Mouse (Mus musculus) testis, postnatal 10 days (tissue): Measurements from ENCODE around the gene Mthfsd.

Experiments
- DNase-seq: peaks from one replicate; pipeline ENCODE4 v3.0.0; 2021; ENCODE audit warnings: low spot score

Gene Mthfsd

DNA sequence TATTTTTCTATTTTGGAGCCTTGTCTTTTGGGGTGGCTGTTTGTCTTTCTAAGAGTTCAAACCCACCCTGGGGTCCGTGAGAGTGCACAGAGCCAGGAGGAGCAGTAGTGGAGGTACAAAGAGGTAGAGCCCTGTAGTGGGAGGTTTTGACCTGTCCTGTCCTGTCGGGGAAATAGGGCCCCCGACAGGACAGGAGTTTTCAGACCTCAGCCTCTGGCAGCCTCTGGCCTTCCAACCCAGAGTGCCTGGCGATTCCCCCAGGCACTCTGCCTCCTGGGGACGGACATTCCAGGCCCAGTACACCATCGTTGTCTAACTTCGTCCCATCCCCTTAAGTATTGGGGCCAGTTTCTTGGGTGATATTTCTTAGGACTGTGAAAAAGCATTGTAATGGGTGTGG lies 14.2 kb upstream of the Mthfsd start:
- DNase-seq: no peak

DNA sequence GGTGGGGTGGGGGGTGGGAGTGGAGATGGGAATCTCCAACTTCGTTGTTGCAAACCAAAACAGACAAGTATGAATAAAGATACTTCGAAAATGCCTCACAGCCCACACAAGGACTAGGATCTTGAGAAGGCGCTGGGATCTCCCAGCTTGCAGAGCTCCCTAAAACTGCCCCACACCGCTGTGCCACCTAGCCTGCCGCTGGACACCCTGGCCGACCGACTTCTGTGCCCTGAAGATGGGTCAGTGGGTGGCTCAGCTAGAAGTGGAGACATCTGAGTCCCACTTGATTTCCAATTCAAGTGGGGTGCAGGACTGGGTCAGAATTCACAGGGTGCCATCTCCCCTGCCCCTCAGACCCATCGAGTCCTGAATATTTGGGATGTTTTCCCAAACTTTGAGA lies 13.5 kb upstream of the Mthfsd start:
- DNase-seq: no peak

DNA sequence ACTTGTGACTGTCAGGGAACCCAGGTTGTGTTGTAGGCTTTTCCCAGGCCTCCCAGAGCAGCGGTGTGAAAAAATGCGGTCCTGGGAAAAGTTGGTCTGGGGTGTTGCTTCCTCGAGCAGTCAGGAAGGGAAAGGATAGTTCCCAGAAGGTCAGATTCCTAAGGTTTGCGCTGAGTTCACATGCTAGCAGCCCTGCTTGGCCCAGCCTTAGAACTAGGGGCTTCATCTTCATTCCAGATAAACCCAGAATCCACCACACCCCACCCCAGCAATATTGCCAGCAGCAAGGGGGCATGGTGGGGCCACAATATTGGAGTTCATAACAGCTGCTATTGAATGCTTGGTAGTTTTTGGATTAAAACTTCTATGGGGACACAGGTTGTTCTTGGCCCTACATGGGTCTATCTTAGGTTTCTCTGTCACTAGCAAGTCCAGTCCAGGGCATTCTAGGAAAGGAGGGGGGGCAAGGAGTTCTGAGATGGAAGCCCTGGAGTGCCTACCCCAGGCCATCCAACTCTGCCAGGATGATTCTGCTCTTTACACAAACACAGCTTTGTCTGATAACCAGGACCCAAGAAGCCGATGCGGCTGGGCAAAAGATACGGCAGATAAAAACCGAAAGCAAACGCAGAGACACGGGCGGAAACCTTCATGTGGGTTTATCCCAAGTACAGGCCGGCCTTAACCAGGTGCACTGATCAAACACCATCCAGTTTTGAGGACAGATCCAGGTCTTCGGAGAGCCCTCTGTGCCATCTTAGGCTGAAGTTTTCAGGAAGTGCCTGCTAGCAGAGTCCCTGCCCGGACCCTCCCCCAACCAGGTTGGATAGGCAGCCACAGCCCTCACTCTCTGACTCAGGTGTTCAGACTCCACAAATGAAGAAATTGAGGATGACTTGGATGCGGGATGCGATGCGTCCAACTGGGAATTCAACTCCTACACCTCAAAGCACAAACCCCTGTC lies 12.5 kb upstream of the Mthfsd start:
- no peak for DNase-seq

DNA sequence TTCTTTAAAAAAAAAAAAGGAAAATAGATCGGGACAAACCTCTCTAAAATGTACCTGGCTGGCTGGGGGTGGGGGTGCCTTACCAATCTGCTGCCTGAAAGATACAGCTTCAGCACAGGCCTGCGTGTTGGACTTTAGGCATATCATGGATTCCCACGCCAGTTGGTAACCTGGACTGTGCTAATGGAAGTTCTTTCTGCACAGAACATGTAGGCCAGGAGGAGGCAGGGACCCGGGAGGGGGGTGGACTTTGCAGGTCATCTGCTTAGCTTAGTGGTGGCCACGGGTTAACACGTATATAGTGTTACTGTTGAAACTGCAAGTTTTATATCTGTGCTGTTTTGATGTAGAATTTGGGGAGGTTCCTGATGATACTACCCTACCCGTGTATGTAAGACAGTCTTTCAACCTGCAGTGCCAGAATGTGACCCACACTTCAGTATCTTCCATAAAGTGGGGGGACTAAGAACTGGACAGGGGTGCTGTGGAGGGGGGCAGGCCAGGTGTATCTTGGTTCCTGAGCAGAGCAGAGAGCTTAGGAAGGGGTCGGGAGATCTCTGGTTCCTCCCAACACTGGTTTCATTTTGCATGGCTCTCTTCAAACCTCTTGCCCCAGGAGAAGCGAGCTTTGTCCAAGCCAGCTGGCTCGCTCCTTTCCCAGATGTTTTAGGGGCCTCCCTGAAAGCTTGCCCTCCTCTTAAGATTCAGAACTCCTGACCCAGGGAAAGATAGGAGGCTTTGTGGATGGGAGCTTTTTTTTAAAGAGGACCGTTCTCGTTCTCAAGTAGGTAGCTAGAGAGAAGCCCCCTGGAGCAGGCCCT lies 11.7 kb upstream of the Mthfsd start:
- DNase-seq: no peak

DNA sequence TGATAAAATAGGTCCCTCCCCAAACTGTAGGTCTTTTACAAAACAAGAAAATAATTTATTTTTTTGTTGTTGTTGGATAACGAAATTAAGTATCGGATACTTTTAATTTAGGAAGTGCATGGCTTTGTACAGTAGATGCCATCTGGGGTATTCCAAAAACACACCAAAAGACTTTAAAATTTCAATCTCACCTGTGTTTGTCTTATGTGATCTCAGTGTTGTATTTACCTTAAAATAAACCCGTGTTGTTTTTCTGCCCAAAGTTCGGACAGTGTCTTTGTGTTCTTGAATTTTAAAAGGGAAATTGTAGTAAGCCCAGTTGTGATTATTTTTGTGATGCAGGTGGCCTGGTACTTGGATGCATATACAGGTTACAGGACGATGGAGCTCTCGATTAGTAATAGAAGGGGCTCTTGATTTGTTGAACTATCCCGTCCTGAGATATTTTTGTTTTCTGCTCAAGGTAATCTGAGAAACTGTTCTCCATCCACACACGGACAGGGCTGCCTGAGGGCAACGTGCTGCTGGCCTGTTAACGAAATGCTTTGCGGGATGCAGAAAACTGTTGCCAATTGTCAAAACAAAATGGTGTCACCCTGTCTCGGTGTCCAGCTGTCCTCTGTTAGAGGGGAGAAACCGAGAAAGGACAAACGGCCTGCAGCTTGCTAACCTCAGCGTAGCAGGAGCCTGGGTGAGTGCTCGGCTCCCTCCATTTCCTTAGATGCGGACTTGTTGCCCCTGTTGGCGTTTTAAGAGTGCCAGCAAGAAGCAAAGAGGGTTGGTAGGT lies 10.6 kb upstream of the Mthfsd start:
- no peak for DNase-seq

DNA sequence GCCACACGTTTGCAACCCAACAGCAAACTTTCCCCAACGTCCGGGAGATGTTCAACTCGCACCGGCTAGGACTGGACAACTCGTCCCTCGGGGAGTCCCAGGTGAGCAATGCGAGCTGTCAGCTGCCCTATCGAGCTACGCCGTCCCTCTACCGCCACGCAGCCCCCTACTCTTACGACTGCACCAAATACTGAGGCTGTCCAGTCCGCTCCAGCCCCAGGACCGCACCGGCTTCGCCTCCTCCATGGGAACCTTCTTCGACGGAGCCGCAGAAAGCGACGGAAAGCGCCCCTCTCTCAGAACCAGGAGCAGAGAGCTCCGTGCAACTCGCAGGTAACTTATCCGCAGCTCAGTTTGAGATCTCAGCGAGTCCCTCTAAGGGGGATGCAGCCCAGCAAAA lies 9.7 kb upstream of the Mthfsd start:
- no peak for DNase-seq

DNA sequence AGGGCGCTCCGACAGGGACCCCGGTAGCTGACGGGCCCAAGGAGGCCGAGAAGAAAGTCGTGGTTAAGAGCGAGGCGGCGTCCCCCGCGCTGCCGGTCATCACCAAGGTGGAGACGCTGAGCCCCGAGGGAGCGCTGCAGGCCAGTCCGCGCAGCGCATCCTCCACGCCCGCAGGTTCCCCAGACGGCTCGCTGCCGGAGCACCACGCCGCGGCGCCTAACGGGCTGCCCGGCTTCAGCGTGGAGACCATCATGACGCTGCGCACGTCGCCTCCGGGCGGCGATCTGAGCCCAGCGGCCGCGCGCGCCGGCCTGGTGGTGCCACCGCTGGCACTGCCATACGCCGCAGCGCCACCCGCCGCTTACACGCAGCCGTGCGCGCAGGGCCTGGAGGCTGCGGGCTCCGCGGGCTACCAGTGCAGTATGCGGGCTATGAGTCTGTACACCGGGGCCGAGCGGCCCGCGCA lies 9.0 kb upstream of the Mthfsd start:
- no peak for DNase-seq

DNA sequence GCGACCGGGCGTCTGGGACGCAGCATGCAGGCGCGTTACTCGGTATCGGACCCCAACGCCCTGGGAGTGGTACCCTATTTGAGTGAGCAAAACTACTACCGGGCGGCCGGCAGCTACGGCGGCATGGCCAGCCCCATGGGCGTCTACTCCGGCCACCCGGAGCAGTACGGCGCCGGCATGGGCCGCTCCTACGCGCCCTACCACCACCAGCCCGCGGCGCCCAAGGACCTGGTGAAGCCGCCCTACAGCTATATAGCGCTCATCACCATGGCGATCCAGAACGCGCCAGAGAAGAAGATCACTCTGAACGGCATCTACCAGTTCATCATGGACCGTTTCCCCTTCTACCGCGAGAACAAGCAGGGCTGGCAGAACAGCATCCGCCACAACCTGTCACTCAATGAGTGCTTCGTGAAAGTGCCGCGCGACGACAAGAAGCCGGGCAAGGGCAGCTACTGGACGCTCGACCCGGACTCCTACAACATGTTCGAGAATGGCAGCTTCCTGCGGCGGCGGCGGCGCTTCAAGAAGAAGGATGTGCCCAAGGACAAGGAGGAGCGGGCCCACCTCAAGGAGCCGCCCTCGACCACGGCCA lies 8.5 kb upstream of the Mthfsd start:
- DNase-seq: no peak

DNA sequence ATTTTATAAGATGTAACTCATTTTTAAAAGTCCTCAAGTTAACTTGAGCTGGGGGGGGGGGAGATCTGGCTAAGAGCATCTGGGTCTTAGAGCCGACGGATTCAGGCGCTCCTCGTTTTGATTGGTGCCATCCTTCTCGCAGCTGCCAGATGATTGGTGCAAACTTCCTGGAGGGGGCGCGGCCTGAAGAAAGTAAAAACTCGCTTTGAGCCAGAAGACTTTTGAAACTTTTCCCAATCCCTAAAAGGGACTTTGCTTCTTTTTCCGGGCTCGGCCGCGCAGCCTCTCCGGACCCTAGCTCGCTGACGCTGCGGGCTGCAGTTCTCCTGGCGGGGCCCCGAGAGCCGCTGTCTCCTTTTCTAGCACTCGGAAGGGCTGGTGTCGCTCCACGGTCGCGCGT lies 7.8 kb upstream of the Mthfsd start, which contains the start of gene Foxc2:
Gene Foxc2, plus strand, starts transcription at position 224 of the 400 bp plus-strand sequence.
- peak; percentile 85 for DNase-seq

DNA sequence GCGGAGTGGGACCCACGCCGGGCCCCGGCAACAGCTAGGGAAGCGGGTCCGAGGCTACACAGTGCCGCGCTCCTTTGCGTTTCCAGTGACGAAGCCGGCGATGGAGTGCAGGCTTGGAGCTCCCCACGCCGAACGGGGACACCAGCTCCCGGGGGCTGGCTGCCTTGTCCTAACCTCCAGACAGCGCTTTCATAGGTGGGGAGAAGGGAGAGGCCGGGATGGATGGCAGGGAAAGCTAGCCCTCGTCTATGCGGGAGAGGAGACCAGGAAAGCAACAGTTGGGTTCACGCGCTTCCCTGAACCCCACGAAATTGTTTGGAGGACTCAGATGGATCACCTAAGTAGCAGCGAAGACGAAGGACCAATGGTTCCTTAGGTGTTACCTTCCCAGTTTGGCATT lies 6.9 kb upstream of the Mthfsd start:
- no peak for DNase-seq

DNA sequence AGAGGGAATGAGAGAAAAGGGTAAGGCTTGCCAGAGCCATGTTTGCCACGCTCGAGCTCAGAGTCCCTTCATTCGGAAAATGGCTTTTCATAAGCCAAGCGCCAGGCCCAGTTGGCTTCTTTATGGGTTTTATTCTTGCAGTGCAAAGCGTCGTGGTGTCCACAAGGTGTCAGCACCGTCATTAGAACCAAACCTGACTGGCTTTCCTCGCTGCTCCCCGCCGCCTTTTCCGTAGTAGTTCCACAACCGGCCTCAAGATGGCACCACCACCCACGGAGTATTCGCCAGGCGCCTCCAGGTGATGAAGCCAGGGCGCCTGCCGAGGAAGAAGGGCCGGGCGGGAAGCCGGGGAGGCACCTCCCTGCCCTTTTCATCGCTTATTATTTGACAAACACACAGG lies 5.1 kb upstream of the Mthfsd start:
- DNase-seq: peak; percentile 97

DNA sequence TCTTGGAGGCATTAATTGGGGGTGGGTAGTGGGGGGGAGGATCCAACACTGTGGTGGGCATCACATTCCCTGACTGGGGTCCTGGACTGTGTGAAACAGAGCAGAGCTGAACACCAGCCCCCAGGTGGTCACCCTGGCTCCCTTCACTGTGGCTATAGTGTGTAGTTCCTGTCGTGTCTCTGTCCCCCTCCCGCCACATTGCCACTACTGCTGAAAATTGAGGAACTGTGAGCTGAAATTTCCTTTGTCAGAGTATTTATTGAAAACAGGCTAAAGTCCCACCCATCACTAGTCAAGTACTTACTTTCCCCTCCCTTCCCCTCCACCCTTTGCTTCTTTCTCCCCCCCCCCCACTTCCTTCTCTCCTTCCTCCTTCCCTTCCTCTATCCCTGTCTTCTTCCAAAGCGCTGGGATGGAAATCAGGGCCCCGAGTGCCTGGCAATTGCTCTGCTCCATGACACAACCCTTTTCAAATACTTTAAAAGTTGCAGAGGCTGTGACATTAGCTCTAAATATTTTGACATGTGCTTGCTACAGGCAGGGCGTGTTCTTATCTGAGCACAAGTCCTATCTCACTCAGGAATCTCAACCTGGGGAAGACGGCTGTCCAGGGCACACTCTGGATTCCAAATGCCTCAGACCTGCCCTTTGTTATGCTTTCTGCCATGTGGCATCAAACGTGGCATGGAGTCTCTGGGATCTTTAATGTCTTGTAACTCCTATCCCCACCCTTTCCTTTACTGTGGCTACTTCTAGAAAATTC lies 3.1 kb upstream of the Mthfsd start:
- DNase-seq: no peak

DNA sequence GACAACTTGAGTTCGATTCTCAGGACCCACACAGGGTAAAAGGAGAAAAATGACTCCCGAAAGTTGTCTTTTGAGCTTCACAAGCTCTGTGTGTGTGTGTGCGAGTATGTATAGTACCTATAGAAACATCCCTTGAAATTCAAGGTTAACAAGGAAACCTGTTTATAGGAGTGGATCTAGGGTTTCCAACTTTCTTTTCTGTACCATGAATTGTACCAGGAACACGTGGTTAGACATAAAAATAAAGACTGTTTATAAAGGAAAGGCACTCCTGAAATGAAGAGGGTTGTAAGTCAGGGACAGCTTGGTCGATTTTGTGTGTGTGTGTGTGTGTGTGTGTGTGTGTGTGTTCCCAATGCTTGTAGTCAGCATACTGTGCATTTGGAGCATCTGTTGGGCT lies 465 bp upstream of the Mthfsd start:
- DNase-seq: no peak

DNA sequence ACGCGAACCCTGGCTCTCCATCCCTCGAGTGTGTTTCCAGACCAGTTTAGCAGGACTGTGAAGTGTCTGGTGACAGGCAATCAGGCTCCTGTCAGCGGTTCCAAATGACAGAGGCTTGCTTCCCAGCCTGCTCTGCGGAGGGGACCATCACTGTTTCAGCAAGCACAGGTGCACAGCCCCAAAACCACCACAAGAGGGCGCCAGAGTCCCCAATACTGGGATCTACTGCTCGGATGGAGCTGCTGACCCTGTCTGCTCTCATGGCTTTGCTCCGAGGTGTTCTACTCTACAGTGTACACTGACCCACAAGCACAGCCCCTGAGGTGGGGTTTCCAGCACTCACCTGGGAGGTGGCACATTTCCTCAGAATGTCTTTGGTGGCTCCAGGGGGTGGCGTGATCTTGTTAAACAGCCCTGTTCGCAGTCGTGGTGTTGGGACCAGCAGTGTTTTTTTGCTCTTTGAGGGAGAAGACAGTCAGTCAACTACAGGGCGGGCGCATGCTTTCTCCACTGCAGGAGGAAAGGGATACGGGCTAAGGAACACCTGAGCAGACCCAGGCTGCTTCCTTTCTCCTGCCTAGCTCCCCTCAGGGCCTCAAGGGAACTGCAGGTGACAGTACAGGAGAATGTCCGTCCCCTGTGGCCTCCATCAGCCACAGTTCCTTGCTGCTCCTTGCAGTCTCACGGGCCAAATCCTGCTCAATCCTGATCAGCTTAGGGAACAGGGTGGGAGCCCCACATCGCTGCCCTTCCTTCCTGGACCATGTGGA lies 4.0 kb downstream of the Mthfsd start:
- DNase-seq: peak; percentile 90

DNA sequence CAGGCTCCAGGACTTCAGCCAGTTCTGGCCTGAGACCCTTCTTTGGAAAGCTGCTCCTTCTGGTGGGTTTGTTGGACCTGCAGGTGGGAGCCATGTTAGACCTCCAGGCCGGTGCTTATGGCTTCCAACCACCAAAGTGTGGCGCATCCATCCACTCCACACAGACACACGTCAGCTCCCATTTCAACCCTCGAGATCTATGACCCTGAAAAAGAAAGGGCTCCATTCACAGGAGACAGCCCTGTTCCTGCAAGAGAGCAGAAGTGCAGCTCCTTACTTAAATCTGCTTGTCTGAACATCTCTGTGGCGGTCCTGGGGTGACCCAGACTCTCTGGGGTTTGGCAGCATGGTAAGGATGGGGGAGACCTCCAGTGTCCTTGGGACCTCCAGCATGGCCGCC lies 14.7 kb downstream of the Mthfsd start:
- no peak for DNase-seq

DNA sequence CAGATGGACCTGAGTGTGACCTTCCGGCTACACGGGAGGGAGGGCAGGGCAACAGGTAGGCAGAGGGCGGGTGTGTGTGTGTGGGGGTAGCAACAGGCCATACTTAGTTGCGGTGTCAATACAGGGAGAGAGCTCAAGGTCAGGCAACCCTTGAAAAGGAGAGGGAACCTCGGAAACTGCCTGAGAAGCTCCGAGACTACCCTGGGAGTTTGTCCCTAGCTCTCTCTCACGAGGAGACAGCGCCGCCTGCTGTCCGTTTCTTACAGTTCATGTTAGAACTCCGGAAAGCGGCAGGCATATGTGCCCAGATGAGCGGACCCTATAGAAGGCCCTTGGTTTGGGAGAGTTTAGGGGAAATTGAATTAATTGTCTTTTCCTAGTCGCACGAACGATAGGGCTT lies 15.6 kb downstream of the Mthfsd start:
- peak; percentile 94 for DNase-seq

DNA sequence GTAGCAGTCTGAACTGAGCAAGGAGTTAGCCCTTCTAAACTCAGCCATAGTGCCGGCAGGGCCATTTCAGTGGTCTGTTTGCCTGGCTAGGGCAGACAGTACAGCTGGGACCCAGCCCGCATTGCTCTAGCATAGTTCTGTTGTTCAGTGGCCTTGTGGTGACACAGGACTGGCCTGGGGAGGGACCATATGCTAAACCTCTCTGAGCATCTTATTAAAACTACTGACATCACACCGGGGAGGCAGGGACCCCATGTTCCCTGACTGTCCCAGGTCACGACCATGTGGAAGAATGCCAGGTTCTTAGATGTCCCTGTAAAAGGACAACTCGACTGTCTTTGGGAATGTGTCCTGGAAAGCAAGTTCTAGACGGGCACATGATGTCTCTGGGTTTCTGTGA lies 16.1 kb downstream of the Mthfsd start:
- no peak for DNase-seq

DNA sequence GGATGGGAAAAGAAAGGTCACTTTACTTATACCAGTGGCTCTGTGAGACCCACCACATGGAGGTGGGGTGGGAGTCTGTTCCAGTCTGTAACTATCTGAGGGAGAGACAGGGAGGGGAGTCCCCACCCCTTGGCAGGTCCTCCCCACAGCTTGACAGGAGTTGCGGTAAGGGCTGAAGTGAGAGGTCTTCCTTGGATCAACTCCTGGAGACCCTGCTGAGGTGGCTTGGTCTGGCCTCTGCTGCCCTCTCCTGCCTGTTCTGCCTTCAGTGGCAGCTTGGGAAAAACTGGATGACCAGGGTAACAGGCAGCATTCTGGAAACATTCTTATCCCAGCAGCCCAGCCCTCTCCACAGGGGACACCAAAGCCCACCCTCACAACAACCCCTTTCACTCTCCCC lies 17.5 kb downstream of the Mthfsd start:
- DNase-seq: no peak

DNA sequence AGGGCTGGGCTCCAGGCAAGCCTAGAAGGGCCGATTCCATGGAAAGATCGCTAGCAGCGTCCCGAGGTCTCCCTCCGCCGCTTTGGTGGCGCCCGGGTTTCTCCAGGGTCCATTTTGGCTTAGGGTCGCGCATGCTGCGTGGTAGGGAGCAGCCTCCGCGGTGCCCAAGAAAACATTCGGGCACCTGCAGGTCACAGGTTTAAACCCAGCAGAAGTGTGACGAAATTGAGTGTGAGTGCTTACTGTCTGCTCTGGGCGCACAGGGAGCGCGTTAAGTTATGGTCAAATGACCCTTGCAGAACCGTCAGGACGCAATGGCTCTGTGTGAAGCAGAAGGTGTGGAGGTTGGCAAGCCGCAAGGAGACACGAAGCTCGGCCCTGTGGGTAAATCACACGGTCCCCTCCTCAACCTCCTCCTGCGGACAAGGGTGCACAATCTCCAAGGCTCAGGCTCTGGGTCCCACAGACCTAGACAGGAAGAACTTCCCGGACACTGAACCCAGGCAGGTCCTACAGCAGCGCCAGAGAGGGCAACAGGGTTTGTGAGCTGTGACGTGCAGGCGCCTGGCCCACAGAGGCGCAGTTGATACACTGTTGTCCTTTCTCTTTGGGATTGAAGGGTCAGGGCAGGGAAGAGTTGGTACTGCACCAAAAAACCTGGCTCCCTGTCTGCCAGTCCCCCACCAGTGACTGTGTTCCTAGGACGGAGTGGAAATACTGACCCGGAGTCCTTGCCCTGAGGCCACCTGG lies 18.4 kb downstream of the Mthfsd start:
- DNase-seq: no peak
